ENCODE assay signal across 16 mouse cellular contexts in genomic region chr2:133443024-133443423, GRCm38 (mm10).
"Had no signal": no experiment of that assay in that cellular context is flagged by ENCODE, and none has a peak within 500 bp of the region (broad histone marks: within the 10 kb centered on the region; RNA-seq: fewer than 3 reads in every experiment).

No protein-coding gene starts in this region.

- H3K4me2 ChIP-seq: liver, embryonic 15.5 days; lung, embryonic 15.5 days; midbrain, embryonic 11.5 days; midbrain, embryonic 13.5 days; midbrain, embryonic 15.5 days; neural tube, embryonic 12.5 days had no signal

- H3K27ac ChIP-seq: liver, embryonic 15.5 days; lung, embryonic 15.5 days; macrophage; midbrain, embryonic 13.5 days; midbrain, embryonic 15.5 days; neural tube, embryonic 12.5 days had no signal

- H3K27me3 ChIP-seq: liver, embryonic 15.5 days; lung, embryonic 15.5 days; megakaryocyte, embryonic 14.5 days; midbrain, embryonic 13.5 days; midbrain, embryonic 15.5 days; neural tube, embryonic 12.5 days had no signal

- ATAC-seq: liver, postnatal 0 days; midbrain, embryonic 13.5 days; midbrain, embryonic 15.5 days had no signal

- H3K9ac ChIP-seq: liver, embryonic 15.5 days; liver, postnatal 0 days; lung, embryonic 15.5 days; midbrain, embryonic 13.5 days; midbrain, embryonic 15.5 days; neural tube, embryonic 12.5 days had no signal

- H3K9me3 ChIP-seq: liver, embryonic 15.5 days; lung, embryonic 15.5 days; megakaryocyte, embryonic 14.5 days; midbrain, embryonic 13.5 days; midbrain, embryonic 15.5 days; neural tube, embryonic 12.5 days had no signal

- H3K36me3 ChIP-seq: liver, embryonic 15.5 days; lung, embryonic 15.5 days; midbrain, embryonic 13.5 days; midbrain, embryonic 15.5 days; neural tube, embryonic 12.5 days had no signal

- DNase-seq: liver, postnatal 0 days; lung, adult 2 months; right cerebral cortex, postnatal 25 days; right cerebral cortex, postnatal 4 days; spleen, adult 18-20 months; thymus, adult 18-20 months; thymus, postnatal 14 days; thymus, postnatal 36 days had no signal

- H3K4me3 ChIP-seq: liver, embryonic 15.5 days; lung, embryonic 15.5 days; megakaryocyte, embryonic 14.5 days; midbrain, embryonic 13.5 days; midbrain, embryonic 15.5 days; neural tube, embryonic 12.5 days had no signal

- H3K4me1 ChIP-seq: liver, embryonic 15.5 days; lung, embryonic 15.5 days; midbrain, embryonic 13.5 days; midbrain, embryonic 15.5 days; neural tube, embryonic 12.5 days had no signal
